Mouse (Mus musculus) bone marrow macrophage, adult 2 months (primary cell): Measurements from ENCODE around the gene Ganab.

ENCODE experiments used
- CTCF ChIP-seq: IDR thresholded peaks from 2 replicates; pipeline ENCODE4 v1.5.1; 2012; ENCODE audit warnings: low read depth, mild to moderate bottlenecking, low read length, moderate library complexity
- POLR2A ChIP-seq: IDR thresholded peaks from 2 replicates; pipeline ENCODE4 v1.6.1; 2012; ENCODE audit warnings: mild to moderate bottlenecking, low read depth, low read length, borderline replicate concordance

DNA sequence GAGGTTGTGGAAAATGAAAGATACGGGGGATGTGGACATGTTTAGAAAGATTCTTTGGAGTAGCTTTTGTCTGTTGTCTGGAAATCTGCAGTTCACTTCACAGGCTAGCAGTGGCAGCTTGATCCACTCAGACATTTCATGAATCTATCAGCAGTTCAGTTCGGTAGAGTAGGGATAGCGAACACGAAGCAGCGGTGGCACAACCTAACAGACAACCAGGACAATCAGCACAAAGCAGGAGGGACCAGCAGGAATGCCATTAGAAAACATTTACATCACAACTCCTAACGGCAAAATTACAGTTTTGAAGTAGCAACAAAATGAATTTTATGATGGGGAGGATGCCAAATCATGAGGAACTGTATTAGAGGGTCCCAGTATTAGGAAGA is 21.8 kb downstream of the Ganab start:
- TF ChIP-seq CTCF (no peak), POLR2A (no peak)
